Mouse (Mus musculus): ENCODE data around the gene Ltb.

Gene Ltb

DNA sequence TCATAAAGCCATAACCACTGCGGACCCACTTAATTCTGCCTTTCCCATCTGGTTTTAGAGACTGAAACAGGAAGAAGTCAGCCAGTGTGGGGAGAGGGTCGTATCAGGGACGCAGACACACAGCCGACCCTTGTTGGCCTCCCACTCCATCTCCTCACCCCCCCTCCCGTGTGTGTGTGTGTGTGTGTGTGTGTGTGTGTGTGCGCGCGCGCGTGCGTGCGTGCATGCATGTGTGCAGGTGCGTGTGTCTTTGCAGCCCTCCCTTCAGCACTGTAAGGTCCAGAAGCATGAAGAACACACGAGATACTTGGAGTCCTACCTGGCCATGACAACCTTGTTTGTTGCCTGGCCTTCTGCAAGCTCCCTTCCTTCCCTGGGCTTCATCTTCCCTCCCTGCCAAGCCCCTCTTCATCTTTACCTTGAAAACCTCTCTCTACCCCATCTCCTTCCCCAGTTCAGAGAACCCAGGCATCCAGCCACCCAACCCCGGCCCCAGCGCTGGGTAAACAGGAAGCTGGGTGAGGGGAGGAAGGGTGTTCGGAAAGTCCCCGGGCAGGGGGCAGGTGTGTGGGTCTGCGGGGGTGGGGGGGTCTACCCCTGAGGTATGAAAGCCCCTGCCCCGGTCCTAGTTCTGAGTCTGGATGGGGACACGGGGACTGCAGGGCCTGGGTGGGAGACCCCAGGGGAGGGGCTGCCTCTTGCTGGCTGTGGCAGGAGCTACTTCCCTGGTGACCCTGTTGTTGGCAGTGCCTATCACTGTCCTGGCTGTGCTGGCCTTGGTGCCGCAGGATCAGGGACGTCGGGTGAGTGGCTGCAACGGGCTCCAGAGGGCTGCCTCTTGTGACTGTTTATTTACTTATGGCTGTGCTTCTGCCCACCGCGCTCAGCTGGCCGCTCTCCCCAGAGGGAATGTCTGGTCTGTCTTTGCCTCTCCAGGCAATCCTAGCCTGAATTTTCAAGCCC lies at the start of gene Ltb:
TSS of gene Ltb (plus strand) at position 559 of the 963 bp plus-strand sequence.
- DNase-seq (ENCODE audit: low spot score) = no peak

- DNase-seq (ENCODE audit: low spot score) = no peak
Measured at GRCm38 (mm10) chr17:35146139-35146538, 48.1 kb upstream of the Ltb start.

DNA sequence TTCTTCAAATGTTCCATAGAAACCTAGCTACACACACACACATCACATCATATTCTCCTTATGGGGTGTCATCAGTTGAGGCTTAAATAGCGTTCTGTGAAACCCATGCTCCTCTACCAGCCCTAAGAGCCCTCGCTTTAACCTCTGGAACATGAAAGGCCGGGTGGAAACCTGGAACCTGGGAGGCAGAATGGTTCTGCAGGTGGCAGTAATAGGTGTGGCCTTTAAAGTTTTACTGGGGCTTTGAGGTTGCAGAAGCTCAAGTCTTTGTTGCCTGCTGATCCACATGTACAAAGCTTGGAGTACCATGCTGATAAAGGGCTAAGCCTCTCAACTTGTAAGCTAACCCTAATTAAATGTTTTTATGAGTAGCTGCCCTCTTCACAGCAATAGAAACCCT lies 46.9 kb upstream of the Ltb start:
- no peak for DNase-seq (ENCODE audit: low spot score)

DNA sequence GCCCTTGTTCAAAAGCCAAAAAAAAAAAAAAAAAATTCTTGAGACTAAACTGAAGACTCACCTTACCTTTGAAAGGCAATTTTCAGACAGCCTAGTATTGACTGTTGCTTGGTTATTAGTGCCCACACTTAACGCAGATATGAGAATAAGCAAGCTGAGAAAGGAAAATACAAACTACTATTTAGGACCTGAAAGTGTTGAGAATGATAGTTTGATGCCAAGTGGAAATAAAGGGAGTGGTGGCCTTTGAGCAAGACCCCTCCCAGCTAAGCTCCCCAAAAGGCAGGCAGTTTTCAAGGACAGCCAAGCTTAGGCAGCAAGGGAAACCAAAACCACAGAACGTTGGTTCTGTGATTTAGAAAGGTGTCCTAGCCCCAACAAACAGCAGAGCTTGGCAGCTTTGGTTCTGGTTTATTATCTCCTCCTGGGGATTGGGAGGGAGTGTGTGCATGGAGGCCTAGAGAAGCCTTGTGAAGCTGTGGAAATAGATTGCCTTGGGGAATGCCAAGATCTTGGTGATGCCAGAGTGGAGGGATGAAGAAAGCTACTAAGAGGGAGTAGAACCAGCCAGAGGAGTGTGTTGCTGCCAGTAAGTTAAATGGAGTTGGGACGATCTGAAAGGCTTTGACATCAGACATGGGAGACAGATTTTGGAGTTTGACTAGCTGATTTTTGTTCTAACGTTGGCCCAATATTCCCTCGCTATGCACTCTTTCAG lies 46.2 kb upstream of the Ltb start:
- DNase-seq (ENCODE audit: low spot score) = no peak

GRCm38 (mm10) chr17:35152121-35152520 lies 42.1 kb upstream of the Ltb start:
- DNase-seq (ENCODE audit: low spot score) = no peak

DNA sequence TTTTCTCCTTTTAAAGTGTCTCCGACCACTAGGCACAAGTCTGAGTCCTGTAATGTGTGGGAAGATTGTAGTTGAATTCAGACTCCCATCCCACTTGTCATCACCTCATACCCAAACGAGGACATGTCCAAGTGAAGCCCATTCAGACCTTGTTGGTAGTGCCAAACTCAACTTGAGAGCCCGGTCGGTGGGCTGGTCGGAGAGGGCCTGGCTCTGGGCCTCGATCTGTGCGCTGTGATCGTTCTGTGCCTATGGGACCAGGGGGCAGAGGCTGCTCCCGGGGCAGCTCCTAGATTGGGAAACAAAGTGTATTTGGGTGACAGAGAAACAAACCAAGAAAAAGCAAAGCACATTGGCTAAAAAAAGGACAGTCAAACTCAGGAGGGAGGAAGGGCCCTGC lies 41.2 kb upstream of the Ltb start:
- DNase-seq (ENCODE audit: low spot score) = no peak

DNA sequence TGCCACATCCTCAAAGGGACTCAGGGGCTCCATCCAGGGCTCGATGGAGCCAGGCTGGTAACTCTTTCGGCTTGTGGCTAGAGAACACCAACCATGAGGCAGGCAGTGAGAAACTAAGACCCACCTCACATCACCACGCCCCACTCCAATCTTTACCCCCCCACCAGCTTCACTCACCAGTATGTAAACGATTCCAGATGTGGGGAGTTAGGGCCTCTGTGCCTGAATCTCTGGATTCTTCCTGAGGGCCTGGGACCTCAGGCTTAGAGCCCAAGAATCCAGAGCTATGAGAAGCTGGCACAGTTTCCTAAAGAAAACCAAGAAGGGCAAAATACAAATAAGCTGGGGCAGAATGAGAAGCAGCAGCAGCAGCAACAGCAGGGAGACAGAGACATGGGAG lies 40.3 kb upstream of the Ltb start:
- DNase-seq (ENCODE audit: low spot score) = no peak

GRCm38 (mm10) chr17:35154616-35155015 lies 39.6 kb upstream of the Ltb start:
- DNase-seq (ENCODE audit: low spot score) = no peak

- DNase-seq (ENCODE audit: low spot score) = no peak
Measured at GRCm38 (mm10) chr17:35155451-35155850, 38.8 kb upstream of the Ltb start.

- no peak for DNase-seq (ENCODE audit: low spot score)
Measured at GRCm38 (mm10) chr17:35156461-35157200, 37.6 kb upstream of the Ltb start.

GRCm38 (mm10) chr17:35157254-35157653 lies 37.0 kb upstream of the Ltb start:
- DNase-seq (ENCODE audit: low spot score) = no peak

DNA sequence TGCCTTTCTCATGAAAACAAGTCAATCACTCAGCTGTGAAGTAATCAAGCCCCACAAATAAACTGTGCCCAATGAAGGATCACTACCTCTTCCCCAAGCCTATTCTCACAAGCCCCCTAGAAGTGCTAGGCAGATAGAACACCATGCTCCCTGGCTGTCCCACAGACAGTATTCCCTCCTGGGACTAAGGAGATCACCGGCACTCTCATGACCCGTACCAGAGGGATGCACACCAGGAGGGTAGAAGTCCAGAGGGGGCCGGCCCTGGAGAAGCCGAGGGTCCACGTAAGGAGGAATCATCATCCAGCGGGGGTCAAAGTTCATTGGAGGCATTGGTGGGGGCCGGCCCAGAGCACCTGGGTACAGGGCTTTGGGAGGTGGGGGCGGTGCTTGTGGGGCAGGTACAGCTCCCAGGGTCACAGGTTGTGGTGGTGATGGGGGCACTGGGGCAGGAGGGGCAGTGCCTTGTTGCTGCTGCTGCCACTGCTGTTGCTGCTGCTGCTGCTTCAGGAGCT lies 36.5 kb upstream of the Ltb start:
- no peak for DNase-seq (ENCODE audit: low spot score)

- no peak for DNase-seq (ENCODE audit: low spot score)
Measured at GRCm38 (mm10) chr17:35158850-35159593, 35.2 kb upstream of the Ltb start.

GRCm38 (mm10) chr17:35159638-35160037 lies 34.6 kb upstream of the Ltb start:
- DNase-seq (ENCODE audit: low spot score) = no peak

GRCm38 (mm10) chr17:35161421-35161820 lies 32.8 kb upstream of the Ltb start:
- DNase-seq (ENCODE audit: low spot score) = no peak

- DNase-seq (ENCODE audit: low spot score) = no peak
Measured at GRCm38 (mm10) chr17:35162121-35162520, 32.1 kb upstream of the Ltb start.

- DNase-seq (ENCODE audit: low spot score) = no peak
Measured at GRCm38 (mm10) chr17:35162730-35163129, 31.5 kb upstream of the Ltb start.

DNA sequence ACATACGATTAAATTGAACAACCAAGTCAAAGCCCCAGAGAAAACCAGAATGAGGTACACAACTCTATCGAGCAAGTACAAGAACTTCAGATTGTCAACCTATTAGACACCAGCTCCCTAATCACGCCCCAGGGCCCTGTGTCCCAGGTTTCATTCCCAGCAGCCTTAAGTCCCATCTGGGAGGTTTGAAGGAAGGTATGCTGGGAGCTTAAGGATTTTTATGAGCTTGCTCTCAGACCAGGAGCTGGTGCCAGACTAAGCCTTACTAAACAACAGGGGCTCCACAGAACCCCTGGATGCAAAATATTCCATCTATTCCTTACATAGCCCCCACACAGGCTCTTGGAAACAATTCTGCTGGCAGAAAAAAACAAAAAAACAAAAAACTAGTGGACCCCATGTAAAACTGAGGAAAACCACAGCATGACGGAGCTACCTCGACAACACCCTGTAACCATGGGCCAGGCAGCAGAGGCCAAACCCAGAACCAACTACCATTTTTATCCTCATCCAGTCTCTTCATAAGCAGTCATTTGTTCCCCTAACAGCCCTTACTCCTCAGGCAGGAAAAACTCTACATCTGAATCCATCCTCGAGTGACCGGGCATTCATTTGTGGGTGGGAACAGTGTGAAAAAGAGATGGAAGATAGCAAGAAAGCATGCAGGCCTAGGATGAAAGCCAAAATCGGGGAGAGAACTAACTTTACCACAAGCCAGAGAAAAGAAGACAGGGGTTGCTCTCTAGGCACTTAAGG lies 30.7 kb upstream of the Ltb start:
- DNase-seq (ENCODE audit: low spot score) = no peak

GRCm38 (mm10) chr17:35164218-35164567 lies 30.0 kb upstream of the Ltb start:
- DNase-seq (ENCODE audit: low spot score) = no peak

DNA sequence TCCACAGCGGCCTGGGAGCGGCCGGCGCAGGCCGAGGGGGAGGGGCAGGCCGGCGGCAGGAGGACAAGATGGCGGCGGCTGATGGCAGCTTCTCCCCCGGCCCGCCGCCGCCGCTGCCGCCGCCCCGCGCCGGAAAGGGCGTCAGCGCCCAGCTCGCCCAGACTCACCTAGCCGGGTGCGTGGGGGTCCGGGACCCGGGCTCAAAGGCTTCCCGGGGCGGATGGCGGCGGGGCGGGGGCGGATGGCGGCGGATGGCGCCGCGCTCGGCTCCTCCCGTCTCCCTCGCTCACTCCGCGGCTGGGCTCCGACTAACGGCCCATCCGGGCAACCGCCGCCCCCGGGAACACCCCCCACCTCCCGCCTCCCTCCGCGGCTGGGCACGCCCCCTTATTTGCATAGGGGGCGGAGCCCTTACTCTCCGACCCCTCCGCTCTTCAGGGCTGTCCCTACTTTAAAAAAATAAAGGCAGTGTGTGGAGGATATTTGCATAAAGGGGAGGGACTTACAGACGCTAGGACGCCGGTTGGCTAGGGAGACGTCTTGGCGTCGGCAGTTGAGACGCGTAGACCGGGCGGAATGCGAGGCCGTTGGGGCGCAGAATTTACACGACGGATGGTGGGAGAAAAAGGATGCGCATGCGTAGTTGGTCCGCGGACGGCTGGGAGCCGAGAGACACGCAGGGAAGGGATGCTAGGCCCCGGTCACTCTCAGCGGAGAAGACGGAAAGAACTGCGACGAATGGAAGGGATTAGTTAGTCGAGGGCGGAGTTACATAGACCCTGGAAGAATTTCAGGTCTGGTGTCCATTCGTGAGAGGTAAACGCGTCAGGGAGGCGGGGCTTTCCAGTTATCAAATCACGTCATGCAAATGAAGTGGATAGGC lies 29.4 kb upstream of the Ltb start, which contains the start of gene Prrc2a:
TSS of gene Prrc2a (minus strand) at position 330 of the 883 bp plus-strand sequence.
- DNase-seq (ENCODE audit: low spot score) = peak; percentile 95

Data from ovary, postnatal 14 days (tissue).